Mouse (Mus musculus) MEL (cell line): ENCODE results near the gene Wbp4.

Experiments
- BHLHE40 ChIP-seq: IDR thresholded peaks from 2 replicates; pipeline ENCODE4 v1.6.1; 2012; ENCODE audit warnings: low read depth, mild to moderate bottlenecking, inconsistent platforms, low read length, improper control_type of control experiment, borderline replicate concordance
- CTCF ChIP-seq, 3 experiments: IDR thresholded peaks in 2 of 3; conservative IDR thresholded peaks in 1 of 3; 2 replicates each; pipeline ENCODE4 v1.5.1; 2011 to 2012; ENCODE audit warnings: low read length in 3 of 3, low read depth in 2 of 3, mild to moderate bottlenecking in 2 of 3, improper control_type of control experiment in 1 of 3, inconsistent platforms in 1 of 3, mixed read lengths in 1 of 3, moderate library complexity in 1 of 3; ENCODE audit not compliant: control insufficient read depth in 1 of 3, insufficient read depth in 1 of 3, poor library complexity in 1 of 3, severe bottlenecking in 1 of 3
- E2F4 ChIP-seq: IDR thresholded peaks from 2 replicates; pipeline ENCODE4 v1.6.1; 2011; ENCODE audit warnings: low read depth, low read length, improper control_type of control experiment, borderline replicate concordance
- GABPA ChIP-seq: IDR thresholded peaks from 2 replicates; pipeline ENCODE4 v1.6.1; 2012; ENCODE audit warnings: low read depth, mild to moderate bottlenecking, inconsistent platforms, low read length, improper control_type of control experiment, moderate library complexity
- MAFK ChIP-seq: IDR thresholded peaks from 2 replicates; pipeline ENCODE4 v1.6.1; 2011; ENCODE audit warnings: low read depth, mild to moderate bottlenecking, low read length, improper control_type of control experiment, borderline replicate concordance
- MXI1 ChIP-seq: IDR thresholded peaks from 2 replicates; pipeline ENCODE4 v1.6.1; 2011; ENCODE audit warnings: mild to moderate bottlenecking, low read depth, low read length, improper control_type of control experiment
- MYC ChIP-seq: IDR thresholded peaks from 2 replicates; pipeline ENCODE4 v1.6.1; 2011; ENCODE audit warnings: low read depth, mild to moderate bottlenecking, low read length, improper control_type of control experiment, moderate library complexity
- SIN3A ChIP-seq: IDR thresholded peaks from 2 replicates; pipeline ENCODE4 v1.6.1; 2012; ENCODE audit warnings: low read length, improper control_type of control experiment, inconsistent platforms
- ZC3H11A ChIP-seq: IDR thresholded peaks from 2 replicates; pipeline ENCODE4 v1.6.1; 2012; ENCODE audit warnings: low read depth, mild to moderate bottlenecking, inconsistent platforms, low read length, improper control_type of control experiment

DNA sequence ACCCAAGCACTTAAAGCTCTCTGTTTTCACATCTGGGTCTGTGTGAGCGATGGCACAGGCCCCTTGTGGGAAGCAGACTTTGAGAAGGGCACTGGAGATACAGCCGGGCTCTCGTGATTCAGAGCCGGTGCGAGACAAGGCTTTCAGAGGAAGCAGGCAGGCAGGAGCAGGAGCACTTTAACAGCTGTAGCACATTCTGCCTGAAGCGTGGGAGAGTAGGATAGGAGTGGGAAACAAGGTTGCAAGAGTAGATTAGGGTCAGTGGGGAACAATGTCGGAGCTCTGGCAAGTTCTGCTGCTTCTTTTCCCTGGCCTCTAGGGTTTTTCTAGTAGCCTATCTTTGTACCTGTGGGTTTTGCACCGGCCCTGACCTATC lies 5.3 kb upstream of the Wbp4 start:
- TF ChIP-seq MAFK, result no peak
- no peak for TF ChIP-seq ZC3H11A
- TF ChIP-seq SIN3A, result no peak
- no peak for TF ChIP-seq BHLHE40
- TF ChIP-seq CTCF (IDR thresholded peaks at IDR 0.05 in 2 of 3, conservative IDR thresholded peaks at IDR 0.05 in 1 of 3; ENCODE audit: control insufficient read depth in 1 of 3, insufficient read depth in 1 of 3, low read depth in 2 of 3, low read length in 3 of 3, poor library complexity in 1 of 3, severe bottlenecking in 1 of 3), result no peak
- no peak for TF ChIP-seq E2F4
- no peak for TF ChIP-seq GABPA
- TF ChIP-seq MYC, result no peak
- no peak for TF ChIP-seq MXI1
